Mouse (Mus musculus): ENCODE data around the gene Fbxl8. TPM values are rescaled to one million over a fixed set of nuclear protein-coding genes. Genes with fewer than 3 reads are reported as not detected.

Gene Fbxl8
- polyA plus RNA-seq, 1 experiment from 2014 or later, result 3.2 TPM

MicroRNAs encoded within 50 kb of the gene (microRNA counts, 519-probe panel; counts per million panel counts)
- 3,480 counts per million, percentile 70 among the panel's probes with 10 or more counts for microRNA mmu-miR-328

Small RNAs within 50 kb of the gene (microRNA-seq; reads per million reads assigned to microRNA genes)
- gene Gm27320 (not detected), gene Mir328 (295 reads per million, percentile 68 among the genes with 10 or more reads in this experiment)

Other genes starting within 250 kb of the Fbxl8 start
- not detected in 2 replicates for gene Ces3a, start 216.0 kb upstream of the Fbxl8 start, polyA plus RNA-seq (2015; fragmentation: Nextera tagmentation; extraction: Ambion mirVana)
- gene Ces3b, start 180.9 kb upstream of the Fbxl8 start, polyA plus RNA-seq (2015; fragmentation: Nextera tagmentation; extraction: Ambion mirVana), result not detected in 2 replicates
- gene Ces4a, start 132.8 kb upstream of the Fbxl8 start, polyA plus RNA-seq (2015; fragmentation: Nextera tagmentation; extraction: Ambion mirVana), result not detected in 2 replicates
- gene Cbfb, start 94.0 kb upstream of the Fbxl8 start, polyA plus RNA-seq (2015; fragmentation: Nextera tagmentation; extraction: Ambion mirVana), result 39.4 and 43.0 TPM in 2 replicates
- gene D230025D16Rik, start 39.5 kb upstream of the Fbxl8 start, polyA plus RNA-seq (2015; fragmentation: Nextera tagmentation; extraction: Ambion mirVana), result 17.3 and 18.2 TPM in 2 replicates
- gene B3gnt9, start 9.5 kb upstream of the Fbxl8 start, polyA plus RNA-seq (2015; fragmentation: Nextera tagmentation; extraction: Ambion mirVana), result 11.8 and 14.5 TPM in 2 replicates
- 18.3 and 18.8 TPM in 2 replicates for gene Tradd, start within 50 bp of the Fbxl8 start, polyA plus RNA-seq (2015; fragmentation: Nextera tagmentation; extraction: Ambion mirVana)
- gene Hsf4, start 5.2 kb downstream of the Fbxl8 start, polyA plus RNA-seq (2015; fragmentation: Nextera tagmentation; extraction: Ambion mirVana), result 0.15 TPM in 1 of 2 replicates, not detected in the other
- 2.5 and 2.7 TPM in 2 replicates for gene Nol3, start 11.5 kb downstream of the Fbxl8 start, polyA plus RNA-seq (2015; fragmentation: Nextera tagmentation; extraction: Ambion mirVana)
- gene 4931428F04Rik, start 25.2 kb downstream of the Fbxl8 start, polyA plus RNA-seq (2015; fragmentation: Nextera tagmentation; extraction: Ambion mirVana), result 6.0 and 6.5 TPM in 2 replicates
- gene Exoc3l, start 31.5 kb downstream of the Fbxl8 start, polyA plus RNA-seq (2015; fragmentation: Nextera tagmentation; extraction: Ambion mirVana), result 15.5 and 15.9 TPM in 2 replicates
- 58.7 and 59.3 TPM in 2 replicates for gene E2f4, start 33.0 kb downstream of the Fbxl8 start, polyA plus RNA-seq (2015; fragmentation: Nextera tagmentation; extraction: Ambion mirVana)
- 2.3 and 2.6 TPM in 2 replicates for gene Elmo3, start 41.0 kb downstream of the Fbxl8 start, polyA plus RNA-seq (2015; fragmentation: Nextera tagmentation; extraction: Ambion mirVana)
- 0.96 and 1.2 TPM in 2 replicates for gene Lrrc29, start 61.6 kb downstream of the Fbxl8 start, polyA plus RNA-seq (2015; fragmentation: Nextera tagmentation; extraction: Ambion mirVana)
- 75.9 and 92.9 TPM in 2 replicates for gene Tmem208, start 61.7 kb downstream of the Fbxl8 start, polyA plus RNA-seq (2015; fragmentation: Nextera tagmentation; extraction: Ambion mirVana)
- gene Fhod1, start 83.3 kb downstream of the Fbxl8 start, polyA plus RNA-seq (2015; fragmentation: Nextera tagmentation; extraction: Ambion mirVana), result 1.9 and 2.0 TPM in 2 replicates
- 1.3 and 1.4 TPM in 2 replicates for gene Slc9a5, start 84.2 kb downstream of the Fbxl8 start, polyA plus RNA-seq (2015; fragmentation: Nextera tagmentation; extraction: Ambion mirVana)
- 0.23 and 0.42 TPM in 2 replicates for gene Plekhg4, start 108.6 kb downstream of the Fbxl8 start, polyA plus RNA-seq (2015; fragmentation: Nextera tagmentation; extraction: Ambion mirVana)
- gene Kctd19, start 148.9 kb downstream of the Fbxl8 start, polyA plus RNA-seq (2015; fragmentation: Nextera tagmentation; extraction: Ambion mirVana), result not detected in 2 replicates
- 0.08 and 0.28 TPM in 2 replicates for gene Lrrc36, start 148.9 kb downstream of the Fbxl8 start, polyA plus RNA-seq (2015; fragmentation: Nextera tagmentation; extraction: Ambion mirVana)
- gene Tppp3, start 206.9 kb downstream of the Fbxl8 start, polyA plus RNA-seq (2015; fragmentation: Nextera tagmentation; extraction: Ambion mirVana), result 12.3 TPM in 2 replicates
- gene Zdhhc1, start 232.3 kb downstream of the Fbxl8 start, polyA plus RNA-seq (2015; fragmentation: Nextera tagmentation; extraction: Ambion mirVana), result 21.8 and 22.3 TPM in 2 replicates

All from heart, embryonic 13.5 days (tissue).